Mouse (Mus musculus): ENCODE data around the gene Klf17. TPM values are rescaled to one million over a fixed set of nuclear protein-coding genes. Genes with fewer than 3 reads are reported as not detected.

Gene Klf17
- 0.48 TPM in 1 of 2 replicates, not detected in the other for polyA plus RNA-seq (2011; ENCODE audit: insufficient read depth, insufficient read length, low read depth, missing spikeins)

- Histone ChIP-seq H3K36me3 (ENCODE audit: control insufficient read depth, insufficient read depth, low read length, poor library complexity, severe bottlenecking) (no peaks in the 10 kb centered on the region), H3K9me3 (replicated peaks; ENCODE audit: control insufficient read depth, insufficient read depth, low read length, poor library complexity, severe bottlenecking) (no peaks in the 10 kb centered on the region), H3K9ac (ENCODE audit: low read depth, poor library complexity, severe bottlenecking) (no peak within 1 kb of the TSS), H3K4me1 (ENCODE audit: control insufficient read depth, insufficient read depth, low read length) (no peaks in the 10 kb centered on the region), H3K27ac (ENCODE audit: insufficient read depth, low read length) (no peak within 1 kb of the TSS), H3K27me3 (ENCODE audit: control insufficient read depth, insufficient read depth, low read length, poor library complexity, severe bottlenecking) (no peaks in the 10 kb centered on the region), H3K4me3 (ENCODE audit: low read depth, low read length) (peak within 1 kb of the TSS; percentile 19; the same call in 1 of the 2 replicates)
- TF ChIP-seq POLR2A (IDR thresholded peaks at IDR 0.05; ENCODE audit: insufficient read depth, low read length) (no peak), EP300 (IDR thresholded peaks at IDR 0.05; ENCODE audit: insufficient read depth, low read depth, low read length) (no peak), CTCF (IDR thresholded peaks at IDR 0.05; ENCODE audit: low read depth, low read length) (no peak)
Measured at GRCm38 (mm10) chr4:117765416-117765815, at the start of gene Klf17. Gene Klf17, minus strand, starts transcription at chr4:117765648.

- Histone ChIP-seq H3K36me3 (ENCODE audit: control insufficient read depth, insufficient read depth, low read length, poor library complexity, severe bottlenecking) (no peaks in the 10 kb centered on the region), H3K27ac (ENCODE audit: insufficient read depth, low read length) (no peak overlapping the region), H3K9ac (ENCODE audit: low read depth, poor library complexity, severe bottlenecking) (no peak overlapping the region), H3K9me3 (replicated peaks; ENCODE audit: control insufficient read depth, insufficient read depth, low read length, poor library complexity, severe bottlenecking) (no peaks in the 10 kb centered on the region), H3K4me3 (ENCODE audit: low read depth, low read length) (no peak overlapping the region), H3K4me1 (ENCODE audit: control insufficient read depth, insufficient read depth, low read length) (no peaks in the 10 kb centered on the region), H3K27me3 (ENCODE audit: control insufficient read depth, insufficient read depth, low read length, poor library complexity, severe bottlenecking) (no peaks in the 10 kb centered on the region)
- no peak for TF ChIP-seq EP300 (IDR thresholded peaks at IDR 0.05; ENCODE audit: insufficient read depth, low read depth, low read length)
- no peak for TF ChIP-seq POLR2A (IDR thresholded peaks at IDR 0.05; ENCODE audit: insufficient read depth, low read length)
- no peak for TF ChIP-seq CTCF (IDR thresholded peaks at IDR 0.05; ENCODE audit: low read depth, low read length)
Measured at GRCm38 (mm10) chr4:117814333-117814732, 48.9 kb upstream of the Klf17 start.

- Histone ChIP-seq H3K9ac (ENCODE audit: low read depth, poor library complexity, severe bottlenecking) (no peak overlapping the region), H3K27ac (ENCODE audit: insufficient read depth, low read length) (no peak overlapping the region), H3K27me3 (ENCODE audit: control insufficient read depth, insufficient read depth, low read length, poor library complexity, severe bottlenecking) (no peaks in the 10 kb centered on the region), H3K4me1 (ENCODE audit: control insufficient read depth, insufficient read depth, low read length) (no peaks in the 10 kb centered on the region), H3K36me3 (ENCODE audit: control insufficient read depth, insufficient read depth, low read length, poor library complexity, severe bottlenecking) (no peaks in the 10 kb centered on the region), H3K4me3 (ENCODE audit: low read depth, low read length) (no peak overlapping the region), H3K9me3 (replicated peaks; ENCODE audit: control insufficient read depth, insufficient read depth, low read length, poor library complexity, severe bottlenecking) (no peaks in the 10 kb centered on the region)
- TF ChIP-seq CTCF (IDR thresholded peaks at IDR 0.05; ENCODE audit: low read depth, low read length) (no peak), EP300 (IDR thresholded peaks at IDR 0.05; ENCODE audit: insufficient read depth, low read depth, low read length) (no peak), POLR2A (IDR thresholded peaks at IDR 0.05; ENCODE audit: insufficient read depth, low read length) (no peak)
Measured at GRCm38 (mm10) chr4:117813591-117814192, 48.2 kb upstream of the Klf17 start.

GRCm38 (mm10) chr4:117810933-117811332 is 45.5 kb upstream of the Klf17 start:
- TF ChIP-seq POLR2A (IDR thresholded peaks at IDR 0.05; ENCODE audit: insufficient read depth, low read length) (no peak), CTCF (IDR thresholded peaks at IDR 0.05; ENCODE audit: low read depth, low read length) (no peak), EP300 (IDR thresholded peaks at IDR 0.05; ENCODE audit: insufficient read depth, low read depth, low read length) (no peak)
- Histone ChIP-seq H3K36me3 (ENCODE audit: control insufficient read depth, insufficient read depth, low read length, poor library complexity, severe bottlenecking) (no peaks in the 10 kb centered on the region), H3K4me1 (ENCODE audit: control insufficient read depth, insufficient read depth, low read length) (no peaks in the 10 kb centered on the region), H3K27me3 (ENCODE audit: control insufficient read depth, insufficient read depth, low read length, poor library complexity, severe bottlenecking) (no peaks in the 10 kb centered on the region), H3K9me3 (replicated peaks; ENCODE audit: control insufficient read depth, insufficient read depth, low read length, poor library complexity, severe bottlenecking) (no peaks in the 10 kb centered on the region), H3K27ac (ENCODE audit: insufficient read depth, low read length) (no peak overlapping the region), H3K9ac (ENCODE audit: low read depth, poor library complexity, severe bottlenecking) (no peak overlapping the region), H3K4me3 (ENCODE audit: low read depth, low read length) (no peak overlapping the region)

- no peak overlapping the region for H3K9ac ChIP-seq (ENCODE audit: low read depth, poor library complexity, severe bottlenecking)
- H3K9me3 ChIP-seq (replicated peaks; ENCODE audit: control insufficient read depth, insufficient read depth, low read length, poor library complexity, severe bottlenecking): no peaks in the 10 kb centered on the region
- H3K4me1 ChIP-seq (ENCODE audit: control insufficient read depth, insufficient read depth, low read length): no peaks in the 10 kb centered on the region
- no peaks in the 10 kb centered on the region for H3K27me3 ChIP-seq (ENCODE audit: control insufficient read depth, insufficient read depth, low read length, poor library complexity, severe bottlenecking)
- no peak overlapping the region for H3K4me3 ChIP-seq (ENCODE audit: low read depth, low read length)
- H3K27ac ChIP-seq (ENCODE audit: insufficient read depth, low read length): no peak overlapping the region
- TF ChIP-seq CTCF (IDR thresholded peaks at IDR 0.05; ENCODE audit: low read depth, low read length) (no peak), EP300 (IDR thresholded peaks at IDR 0.05; ENCODE audit: insufficient read depth, low read depth, low read length) (no peak), POLR2A (IDR thresholded peaks at IDR 0.05; ENCODE audit: insufficient read depth, low read length) (no peak)
- H3K36me3 ChIP-seq (ENCODE audit: control insufficient read depth, insufficient read depth, low read length, poor library complexity, severe bottlenecking): no peaks in the 10 kb centered on the region
Measured at GRCm38 (mm10) chr4:117806992-117807391, 41.5 kb upstream of the Klf17 start.

GRCm38 (mm10) chr4:117799904-117800303 is 34.5 kb upstream of the Klf17 start:
- Histone ChIP-seq H3K9me3 (replicated peaks; ENCODE audit: control insufficient read depth, insufficient read depth, low read length, poor library complexity, severe bottlenecking) (no peaks in the 10 kb centered on the region), H3K4me1 (ENCODE audit: control insufficient read depth, insufficient read depth, low read length) (no peaks in the 10 kb centered on the region), H3K27ac (ENCODE audit: insufficient read depth, low read length) (no peak overlapping the region), H3K27me3 (ENCODE audit: control insufficient read depth, insufficient read depth, low read length, poor library complexity, severe bottlenecking) (no peaks in the 10 kb centered on the region), H3K9ac (ENCODE audit: low read depth, poor library complexity, severe bottlenecking) (no peak overlapping the region), H3K4me3 (ENCODE audit: low read depth, low read length) (no peak overlapping the region), H3K36me3 (ENCODE audit: control insufficient read depth, insufficient read depth, low read length, poor library complexity, severe bottlenecking) (no peaks in the 10 kb centered on the region)
- peak; percentile 50 for TF ChIP-seq CTCF (IDR thresholded peaks at IDR 0.05; ENCODE audit: low read depth, low read length)
- TF ChIP-seq EP300 (IDR thresholded peaks at IDR 0.05; ENCODE audit: insufficient read depth, low read depth, low read length): no peak

All from ES-Bruce4 (cell line).